Mouse (Mus musculus) kidney, embryonic 14.5 days (tissue): Measurements from ENCODE around the gene Hist1h2bn. TPM values are rescaled to one million over a fixed set of nuclear protein-coding genes. Genes with fewer than 3 reads are reported as not detected.
"Not testable (repeated sequence)": the region's sequence is repeated elsewhere in the genome, so short reads cannot be mapped to it uniquely, and the experiment has no call there.

Experiments used
- ATAC-seq: fragments of 200-750 bp; cut with Nextera tagmentation; 2 replicates; pipeline ENCODE4 v1.8.0; 2017; ENCODE audit warnings: moderate number of reproducible peaks, mild to moderate bottlenecking, moderate TSS enrichment, moderate library complexity; ENCODE audit not compliant: low FRiP score, low TSS enrichment
- H3K27ac ChIP-seq: fragments of 300-500 bp; sonication (generic); 2 replicates; pipeline ENCODE4 v1.5.1; 2014; ENCODE audit warnings: low read depth, mild to moderate bottlenecking, low read length, moderate library complexity, mixed read lengths
- H3K27me3 ChIP-seq: fragments of 300-500 bp; sonication (generic); 2 replicates; pipeline ENCODE4 v1.6.1; 2014; ENCODE audit warnings: mild to moderate bottlenecking, low read length; ENCODE audit not compliant: control insufficient read depth, insufficient read depth
- H3K36me3 ChIP-seq: fragments of 300-500 bp; sonication (generic); 2 replicates; pipeline ENCODE4 v1.6.1; 2014; ENCODE audit warnings: low read length, mixed read lengths; ENCODE audit not compliant: control insufficient read depth, insufficient read depth
- H3K4me1 ChIP-seq: fragments of 300-500 bp; sonication (generic); 2 replicates; pipeline ENCODE4 v1.6.1; 2014; ENCODE audit warnings: low read length, mixed read lengths; ENCODE audit not compliant: control insufficient read depth, insufficient read depth
- H3K4me2 ChIP-seq: fragments of 300-500 bp; sonication (generic); replicated peaks from 2 replicates; pipeline ENCODE4 v1.6.1; 2014; ENCODE audit warnings: low read depth, mild to moderate bottlenecking, low read length
- H3K4me3 ChIP-seq: fragments of 300-500 bp; sonication (generic); 2 replicates; pipeline ENCODE4 v1.5.1; 2014; ENCODE audit warnings: mild to moderate bottlenecking, low read length
- H3K9ac ChIP-seq: fragments of 300-500 bp; sonication (generic); 2 replicates; pipeline ENCODE4 v1.6.1; 2014; ENCODE audit warnings: low read depth, mild to moderate bottlenecking, low read length, moderate library complexity
- H3K9me3 ChIP-seq: fragments of 300-500 bp; sonication (generic); 2 replicates; pipeline ENCODE4 v1.6.1; 2016; ENCODE audit warnings: low read length; ENCODE audit not compliant: control insufficient read depth
- WGBS: fragments of 180-500 bp; shearing (Covaris S2); extraction: QIAGEN DNeasy Blood & Tissue Kit; methylation state at CpG from one replicate; pipeline ENCODE4 v1.1.7; 2014; 5-methylcytosine and 5-hydroxymethylcytosine counted together
- polyA plus RNA-seq: library from polyadenylated mRNA; unstranded; fragments of >200 nt; fragmentation: Nextera tagmentation; extraction: Ambion mirVana; gene quantifications from 2 replicates; pipeline ENCODE4 v1.2.1, GENCODE M21; 2014

The Hist1h2bn gene
- polyA plus RNA-seq, 1 experiment from 2014 or later: 2.0 TPM

DNA sequence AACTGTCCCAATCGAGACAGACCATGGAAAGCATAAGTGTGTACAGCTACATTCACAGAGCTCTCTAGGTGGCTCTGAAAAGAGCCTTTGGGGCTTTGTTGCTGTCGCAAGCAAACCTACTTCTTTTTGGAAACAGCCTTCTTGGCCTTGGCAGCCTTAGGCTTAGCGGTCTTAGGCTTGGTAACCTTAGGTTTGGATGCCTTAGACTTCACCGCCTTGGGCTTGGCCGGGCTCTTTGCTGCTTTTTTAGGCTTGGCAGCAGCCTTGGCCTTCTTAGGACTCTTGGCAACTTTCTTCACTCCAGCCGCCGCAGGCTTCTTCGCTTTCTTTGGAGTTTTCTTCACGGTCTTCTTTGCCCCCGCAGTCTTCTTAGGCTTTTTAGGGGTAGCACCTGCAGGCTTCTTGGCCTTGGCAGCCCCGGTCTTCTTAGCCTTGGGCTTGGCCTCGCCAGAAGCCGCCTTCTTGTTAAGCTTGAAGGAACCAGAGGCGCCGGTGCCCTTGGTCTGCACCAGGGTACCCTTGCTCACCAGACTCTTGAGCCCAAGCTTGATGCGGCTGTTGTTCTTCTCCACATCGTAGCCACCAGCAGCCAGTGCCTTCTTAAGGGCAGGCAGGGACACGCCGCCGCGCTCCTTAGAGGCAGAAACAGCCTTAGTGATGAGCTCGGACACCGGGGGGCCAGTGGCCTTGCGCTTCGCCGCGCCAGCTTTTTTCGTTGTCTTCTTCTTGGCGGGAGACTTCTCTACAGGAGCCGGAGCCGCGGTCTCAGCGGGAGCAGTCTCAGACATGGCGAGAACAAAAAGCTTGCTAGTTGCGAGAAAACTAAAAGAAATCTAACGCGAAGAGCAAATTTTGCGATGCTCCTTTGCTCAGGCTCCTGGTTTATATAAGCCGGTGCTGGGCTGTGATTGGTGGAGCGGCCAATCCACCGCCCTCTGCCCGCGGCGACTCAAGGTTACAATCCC lies 26.1 kb downstream of the Hist1h2bn start, which contains the start of gene Hist1h1b:
Hist1h1b (minus strand) TSS at position 859 of the 965 bp plus-strand sequence.
- Histone ChIP-seq H3K4me1 (peaks cover 14% of the 10 kb centered on the region), H3K4me2 (peak within 1 kb of the TSS; percentile 88), H3K9ac (peak within 1 kb of the TSS; percentile 96), H3K4me3 (peak within 1 kb of the TSS; percentile 74), H3K36me3 (no peaks in the 10 kb centered on the region), H3K27ac (peak within 1 kb of the TSS; percentile 99), H3K27me3 (no peaks in the 10 kb centered on the region), H3K9me3 (no peaks in the 10 kb centered on the region)
- under 1% methylated on average over 44 of the region's 44 CpGs for WGBS
- peak; percentile 62 for ATAC-seq

DNA sequence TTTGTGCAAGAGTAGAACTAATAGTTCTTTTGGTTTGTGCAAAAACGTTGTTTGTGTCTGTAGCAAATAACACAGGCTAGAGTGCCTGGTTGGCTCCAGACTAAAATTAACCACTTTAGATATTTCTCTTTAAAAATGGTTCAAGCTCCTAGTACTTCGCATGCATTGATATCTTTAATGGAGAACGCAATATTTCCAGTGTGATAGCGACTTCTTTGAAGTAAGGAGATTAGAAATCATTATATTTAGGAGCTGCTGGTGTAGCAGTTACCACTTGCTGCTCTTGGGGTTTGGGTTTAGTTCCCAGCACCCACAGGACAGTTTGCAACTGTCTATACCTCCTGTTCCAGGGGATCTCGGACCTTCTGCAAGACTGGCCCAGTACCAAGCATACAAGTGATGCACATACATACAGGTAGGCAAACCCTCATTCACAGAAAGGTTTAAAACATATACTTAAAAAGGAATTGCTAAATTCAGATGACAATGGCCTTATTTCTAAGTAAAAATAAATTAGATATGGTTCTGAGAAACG lies 27.2 kb downstream of the Hist1h2bn start:
- Histone ChIP-seq H3K4me2 (peak overlapping the region; percentile 88), H3K9me3 (no peaks in the 10 kb centered on the region), H3K27ac (peak overlapping the region; percentile 99), H3K4me1 (peaks cover 18% of the 10 kb centered on the region), H3K36me3 (no peaks in the 10 kb centered on the region), H3K27me3 (no peaks in the 10 kb centered on the region), H3K9ac (peak overlapping the region; percentile 96; the same call in 1 of the 2 replicates), H3K4me3 (peak overlapping the region; percentile 74)
- no peak for ATAC-seq
- WGBS: 50% methylated on average over 6 of the region's 6 CpGs

DNA sequence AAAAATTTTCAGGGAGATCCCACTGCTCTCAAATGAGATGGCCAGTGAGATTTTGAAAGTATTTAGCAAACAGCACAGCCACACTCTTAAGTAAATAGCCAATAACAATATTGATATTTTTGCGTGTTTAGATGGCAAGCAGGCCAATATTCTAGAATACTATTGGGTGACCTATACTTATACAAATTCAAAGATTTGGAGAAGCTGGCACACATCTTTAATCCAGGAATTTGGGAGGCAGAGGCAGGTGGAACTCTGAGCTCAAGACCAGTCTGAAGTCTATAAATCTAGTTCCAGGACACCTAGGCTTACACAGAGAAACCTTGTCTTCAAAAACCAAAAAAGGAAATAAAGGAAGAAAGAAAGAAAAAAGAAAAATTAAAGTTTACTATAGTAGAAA lies 27.7 kb downstream of the Hist1h2bn start:
- H3K27me3 ChIP-seq: no peaks in the 10 kb centered on the region
- no peaks in the 10 kb centered on the region for H3K9me3 ChIP-seq

DNA sequence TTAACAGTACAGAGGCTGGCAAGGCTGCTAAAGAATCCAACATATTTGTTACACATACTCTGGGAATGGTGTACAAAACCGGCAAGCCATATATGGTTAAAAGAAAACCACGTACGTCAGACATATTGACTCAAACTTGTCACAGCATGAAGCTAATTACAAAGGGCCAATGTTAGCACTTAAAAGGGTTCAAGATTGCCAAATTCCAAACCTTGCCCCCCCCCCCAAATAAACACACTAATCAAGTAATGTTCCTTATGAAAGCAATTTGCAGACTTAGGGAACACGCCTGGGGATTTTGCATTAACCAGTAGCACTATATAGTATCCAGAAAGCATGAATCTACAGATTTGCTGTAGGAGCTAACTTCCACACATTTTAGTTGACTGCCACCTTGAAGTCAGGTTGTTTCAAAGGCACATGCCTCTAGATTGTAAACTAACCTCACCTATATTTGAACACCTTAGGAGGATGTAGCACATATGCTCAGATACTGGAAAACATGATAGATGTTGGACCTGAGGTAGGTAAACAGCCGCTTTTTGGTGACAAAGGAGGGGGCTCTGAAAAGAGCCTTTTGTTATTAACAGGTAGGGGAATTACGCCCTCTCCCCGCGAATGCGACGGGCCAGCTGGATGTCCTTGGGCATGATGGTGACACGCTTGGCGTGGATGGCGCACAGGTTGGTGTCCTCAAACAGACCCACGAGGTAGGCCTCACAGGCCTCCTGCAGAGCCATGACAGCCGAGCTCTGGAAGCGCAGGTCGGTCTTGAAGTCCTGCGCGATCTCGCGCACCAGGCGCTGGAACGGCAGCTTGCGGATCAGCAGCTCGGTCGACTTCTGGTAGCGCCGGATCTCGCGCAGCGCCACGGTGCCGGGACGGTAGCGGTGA lies 28.7 kb downstream of the Hist1h2bn start:
- Histone ChIP-seq H3K9ac (peak overlapping the region; percentile 63), H3K4me3 (peak overlapping the region; percentile 45), H3K27ac (peak overlapping the region; percentile 95), H3K4me2 (peak overlapping the region; percentile 44), H3K4me1 (peaks cover 21% of the 10 kb centered on the region)
- 2% methylated on average over 12 of the region's 35 CpGs for WGBS
- not testable (repeated sequence) for H3K36me3 ChIP-seq, H3K27me3 ChIP-seq, ATAC-seq, H3K9me3 ChIP-seq

More for the DNA sequence above, 27.7 kb downstream of the Hist1h2bn start:
- H3K27ac ChIP-seq: 0 out of 2 replicates have a peak overlapping the region, but pooled peaks have one; percentile 2
- no peak overlapping the region for H3K9ac ChIP-seq
- 93% methylated on average over 1 of the region's 1 CpGs for WGBS
- no peak overlapping the region; the same call in 1 of the 2 replicates for H3K4me2 ChIP-seq
- H3K4me3 ChIP-seq: no peak overlapping the region
- H3K36me3 ChIP-seq: no peaks in the 10 kb centered on the region
- ATAC-seq: no peak
- peaks cover 21% of the 10 kb centered on the region for H3K4me1 ChIP-seq

DNA sequence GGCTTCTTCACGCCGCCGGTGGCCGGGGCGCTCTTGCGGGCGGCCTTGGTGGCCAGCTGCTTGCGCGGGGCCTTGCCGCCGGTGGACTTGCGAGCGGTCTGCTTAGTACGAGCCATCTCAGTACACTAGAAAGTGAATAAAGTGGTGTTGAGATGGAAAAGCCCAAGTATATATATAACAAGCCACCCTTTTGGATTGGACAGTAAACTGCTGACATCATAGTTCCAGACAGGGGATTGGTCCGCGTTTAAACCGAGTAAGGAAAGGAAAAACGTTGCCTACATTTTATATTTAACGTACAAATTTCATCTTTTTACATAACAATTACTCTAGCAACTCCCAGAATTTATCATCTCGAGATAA lies 29.3 kb downstream of the Hist1h2bn start, which contains the start of gene Hist1h3i:
Hist1h3i (minus strand) TSS at position 116 of the 363 bp plus-strand sequence.
- H3K27me3 ChIP-seq: no peaks in the 10 kb centered on the region
- WGBS: under 1% methylated on average over 15 of the region's 20 CpGs

DNA sequence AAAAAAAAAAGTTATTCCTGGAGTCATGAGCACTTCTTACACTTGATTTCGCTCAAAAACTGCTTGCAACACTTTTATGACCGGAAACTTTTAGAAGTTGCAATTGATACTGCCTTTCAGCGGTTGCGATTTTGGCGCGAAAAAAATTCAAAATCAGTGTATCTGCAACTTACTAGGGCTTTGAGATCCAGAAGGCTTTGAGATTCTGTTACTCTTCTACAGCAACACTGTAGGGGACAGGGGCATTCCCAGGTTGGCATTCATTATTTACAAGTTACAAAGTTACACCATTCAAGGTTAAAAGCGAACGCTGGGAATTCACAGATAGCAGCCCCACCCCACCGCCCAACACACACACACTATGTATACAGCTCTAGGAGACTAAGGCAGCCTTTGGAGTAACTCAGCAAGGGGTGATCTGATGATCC lies 29.8 kb downstream of the Hist1h2bn start:
- H3K4me2 ChIP-seq: peak overlapping the region; percentile 44
- peaks cover 24% of the 10 kb centered on the region for H3K4me1 ChIP-seq
- ATAC-seq: no peak
- peak overlapping the region; percentile 95 for H3K27ac ChIP-seq
- no peaks in the 10 kb centered on the region for H3K27me3 ChIP-seq
- 3% methylated on average over 9 of the region's 9 CpGs for WGBS
- H3K36me3 ChIP-seq: no peaks in the 10 kb centered on the region
- H3K9me3 ChIP-seq: no peaks in the 10 kb centered on the region
- peak overlapping the region; percentile 45 for H3K4me3 ChIP-seq
- peak overlapping the region; percentile 52; the same call in 1 of the 2 replicates for H3K9ac ChIP-seq

More for the DNA sequence above, 29.3 kb downstream of the Hist1h2bn start, which contains the start of gene Hist1h3i:
- H3K4me1 ChIP-seq: peaks cover 20% of the 10 kb centered on the region
- peak; percentile 71 for ATAC-seq
- peak within 1 kb of the TSS; percentile 63 for H3K9ac ChIP-seq
- no peaks in the 10 kb centered on the region for H3K36me3 ChIP-seq
- H3K4me3 ChIP-seq: peak within 1 kb of the TSS; percentile 45
- H3K27ac ChIP-seq: peak within 1 kb of the TSS; percentile 95
- H3K4me2 ChIP-seq: peak within 1 kb of the TSS; percentile 44
- no peaks in the 10 kb centered on the region for H3K9me3 ChIP-seq

DNA sequence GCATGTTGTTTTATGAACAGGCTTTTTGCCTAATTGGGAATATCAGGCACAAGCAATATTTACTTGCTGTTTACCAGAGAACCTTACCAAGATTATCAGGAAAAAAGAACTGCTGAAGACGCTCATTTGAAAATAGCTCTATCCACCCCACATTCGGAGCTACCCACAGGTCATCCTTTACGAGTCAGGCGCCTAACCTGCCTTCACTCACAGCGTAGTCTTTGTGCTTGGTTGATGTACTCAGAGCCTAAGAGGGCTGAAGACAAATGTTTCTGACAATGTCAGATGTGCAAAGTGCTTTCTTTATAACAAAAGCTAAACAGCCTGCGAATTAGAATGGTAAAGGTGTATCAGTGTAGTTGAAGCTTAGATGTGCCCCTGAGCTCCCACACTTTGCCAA lies 30.4 kb downstream of the Hist1h2bn start:
- peaks cover 28% of the 10 kb centered on the region for H3K4me1 ChIP-seq
- H3K27ac ChIP-seq: peak overlapping the region; percentile 95
- 33% methylated on average over 6 of the region's 6 CpGs for WGBS
- no peak for ATAC-seq
- no peaks in the 10 kb centered on the region for H3K9me3 ChIP-seq
- H3K27me3 ChIP-seq: no peaks in the 10 kb centered on the region
- H3K9ac ChIP-seq: peak overlapping the region; percentile 52; the same call in 1 of the 2 replicates
- peak overlapping the region; percentile 44 for H3K4me2 ChIP-seq
- H3K36me3 ChIP-seq: no peaks in the 10 kb centered on the region
- peak overlapping the region; percentile 45; the same call in 1 of the 2 replicates for H3K4me3 ChIP-seq

DNA sequence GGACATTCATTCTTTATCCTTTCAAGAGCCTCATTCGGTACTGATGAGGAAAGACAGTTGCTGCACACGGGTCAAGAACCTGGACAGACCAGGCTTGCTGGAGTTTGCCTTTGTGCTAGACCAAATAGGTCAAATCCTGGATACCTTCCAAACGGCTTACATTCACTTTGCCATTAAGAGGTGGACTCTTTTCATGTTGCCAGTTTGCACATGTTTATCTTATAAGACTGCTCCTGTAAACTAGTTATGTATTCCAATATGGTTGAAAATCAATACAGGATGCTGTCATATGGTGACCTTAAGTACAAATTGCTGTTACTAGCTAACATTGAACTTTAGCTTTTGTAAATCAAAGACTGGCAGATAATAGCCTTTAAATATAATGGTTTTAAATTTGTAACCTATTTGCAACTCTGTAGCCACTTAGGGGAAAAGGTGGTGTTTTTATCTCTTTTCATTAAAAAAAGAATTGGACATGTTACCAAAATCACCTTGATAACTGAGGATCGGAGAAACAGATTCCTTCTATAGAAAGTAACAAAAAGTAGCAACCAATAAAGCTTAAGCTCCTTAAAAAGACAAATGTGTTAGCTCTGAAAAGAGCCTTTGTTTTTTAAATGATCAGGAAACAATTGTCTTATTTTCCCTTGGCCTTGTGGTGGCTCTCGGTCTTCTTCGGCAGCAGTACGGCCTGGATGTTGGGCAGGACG lies 32.4 kb downstream of the Hist1h2bn start:
- 6% methylated on average over 8 of the region's 8 CpGs for WGBS
- Histone ChIP-seq H3K36me3 (no peaks in the 10 kb centered on the region), H3K27ac (peak overlapping the region; percentile 91)

More for the DNA sequence above, 32.4 kb downstream of the Hist1h2bn start:
- Histone ChIP-seq H3K4me3 (peak overlapping the region; percentile 34), H3K4me1 (peaks cover 24% of the 10 kb centered on the region; the same call in 1 of the 2 replicates), H3K9me3 (no peaks in the 10 kb centered on the region), H3K4me2 (peak overlapping the region; percentile 44), H3K9ac (peak overlapping the region; percentile 58), H3K27me3 (no peaks in the 10 kb centered on the region)
- ATAC-seq: no peak
